Mouse (Mus musculus): Measurements from ENCODE around the gene Il12a.
"Not testable (repeated sequence)": the region's sequence is repeated elsewhere in the genome, so short reads cannot be mapped to it uniquely, and the experiment has no call there.

Il12a gene

DNA sequence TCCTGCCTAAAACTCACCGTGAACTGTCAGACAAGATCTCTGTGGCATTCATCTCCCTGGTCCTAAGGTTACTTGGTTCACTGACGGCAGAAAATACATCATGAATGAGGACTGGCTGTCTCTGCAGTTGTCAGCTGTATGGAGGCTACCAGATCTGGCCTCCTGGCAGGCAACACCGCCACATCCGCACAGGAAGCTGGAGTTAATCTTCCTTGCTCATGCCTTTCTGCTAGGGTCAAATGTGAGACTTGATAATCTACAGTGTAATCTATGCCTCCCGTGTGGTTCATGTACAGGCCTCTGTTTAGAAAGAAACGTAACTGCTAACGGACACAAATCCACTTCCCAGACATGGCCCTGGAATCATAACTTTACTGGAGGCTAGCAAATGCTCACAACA lies 51.5 kb downstream of the Il12a start:
- no peak for DNase-seq (ENCODE audit: extremely low spot score, low read depth, low spot score)

DNA sequence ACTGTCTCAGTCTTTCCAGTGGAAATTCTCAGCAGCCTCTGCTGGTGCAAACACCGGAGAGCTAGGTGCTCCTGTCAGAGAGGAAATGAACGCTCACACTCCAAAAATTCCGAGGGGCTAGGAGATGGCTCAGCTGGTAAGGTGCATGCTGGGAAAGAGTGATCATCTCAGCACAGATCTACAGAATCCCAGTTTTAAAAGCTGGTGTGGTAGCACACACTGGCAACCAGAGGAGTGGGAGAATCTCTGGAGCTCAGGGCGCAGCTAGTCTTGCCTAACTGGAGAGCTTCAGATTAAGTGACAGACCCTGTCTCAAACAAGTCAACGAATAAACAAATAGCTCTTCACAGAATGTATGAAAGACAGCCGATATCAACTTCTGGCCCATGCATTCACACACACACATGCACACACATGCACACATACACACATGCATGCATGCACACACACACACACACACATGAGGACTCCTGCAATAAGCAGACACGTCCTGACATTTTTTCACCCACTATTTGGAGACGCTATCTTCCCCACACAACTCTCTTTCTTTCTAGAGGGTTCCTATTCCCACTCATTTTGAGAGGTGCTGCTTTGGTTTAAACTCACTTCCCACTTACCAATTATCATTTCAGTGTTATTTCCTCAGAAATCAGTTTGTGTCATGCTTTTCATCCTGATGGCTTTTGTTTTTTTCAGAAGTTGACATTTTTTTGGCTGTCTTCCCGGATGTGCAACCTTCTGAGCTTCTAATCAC lies 52.5 kb downstream of the Il12a start:
- no peak for DNase-seq (ENCODE audit: extremely low spot score, low read depth, low spot score)

DNA sequence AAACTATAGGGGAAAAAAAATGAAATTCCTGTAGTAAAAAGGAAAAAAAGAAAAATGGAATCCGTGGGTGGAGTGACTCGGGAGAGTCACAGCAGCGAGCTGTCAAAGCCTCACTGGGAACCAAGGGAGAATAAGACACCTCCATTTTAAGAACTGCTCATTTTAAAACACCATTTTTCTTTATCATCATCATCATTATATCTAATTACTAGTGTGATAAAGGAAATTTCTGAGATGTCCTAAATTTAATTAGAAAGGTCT lies 53.0 kb downstream of the Il12a start:
- DNase-seq (ENCODE audit: extremely low spot score, low read depth, low spot score): no peak

DNA sequence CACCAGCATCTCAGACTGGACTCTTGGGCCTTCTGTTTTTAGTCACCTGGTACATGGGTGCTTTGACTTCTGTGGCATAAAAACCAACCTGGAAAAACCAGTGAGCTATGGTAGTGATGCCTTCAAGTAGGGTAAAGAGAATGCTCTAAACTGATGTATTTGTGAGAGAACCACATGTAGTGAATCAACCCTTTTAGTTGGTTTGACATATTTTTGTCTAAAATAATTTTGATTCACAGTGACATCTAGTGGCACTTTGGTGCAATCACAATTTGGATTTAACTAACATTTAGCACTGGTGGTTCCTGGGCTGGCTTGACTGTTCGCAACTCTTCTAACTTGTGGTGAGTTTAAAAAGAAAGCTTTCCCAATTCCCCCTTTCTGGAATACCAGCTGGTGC lies 53.7 kb downstream of the Il12a start:
- DNase-seq (ENCODE audit: extremely low spot score, low read depth, low spot score): peak; percentile 10

DNA sequence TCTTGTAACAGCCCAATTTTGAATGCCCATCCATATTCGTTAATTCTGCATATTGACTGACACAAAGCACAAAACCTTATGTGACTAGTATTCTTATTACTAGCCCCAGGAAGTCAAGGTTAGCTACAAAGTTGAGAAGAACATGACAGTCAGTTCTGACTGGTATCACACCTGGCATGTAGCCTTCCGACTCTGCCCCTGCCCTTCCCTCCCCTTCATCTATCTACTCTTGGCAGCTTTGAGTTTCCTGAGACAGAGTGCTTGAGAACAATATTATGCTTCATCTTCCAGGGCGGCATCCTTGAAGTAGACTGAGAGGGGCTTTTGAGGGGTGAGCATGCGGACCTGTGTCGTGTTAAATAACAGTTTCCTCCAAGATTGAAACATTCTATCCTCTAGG lies 54.6 kb downstream of the Il12a start:
- DNase-seq (ENCODE audit: extremely low spot score, low read depth, low spot score): no peak

DNA sequence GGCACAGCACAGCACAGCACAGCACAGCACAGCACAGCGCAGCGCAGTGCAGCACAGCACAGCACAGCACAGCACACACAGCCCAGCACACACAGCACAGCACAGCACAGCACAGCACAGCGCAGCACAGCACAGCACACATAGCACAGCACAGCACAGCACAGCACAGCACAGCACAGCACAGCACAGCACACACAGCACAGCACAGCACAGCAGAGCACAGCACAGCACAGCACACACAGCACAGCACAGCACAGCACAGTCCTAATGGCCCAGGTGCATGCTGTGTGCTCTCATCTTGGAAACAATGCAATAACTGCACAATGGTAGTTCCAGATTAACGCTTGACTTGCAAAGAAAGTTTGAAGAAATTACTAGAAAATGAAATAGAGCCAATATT lies 55.8 kb downstream of the Il12a start:
- DNase-seq (ENCODE audit: extremely low spot score, low read depth, low spot score): not testable (repeated sequence)
